Mouse (Mus musculus): ENCODE measurements around the gene Wdr20rt. TPM values are rescaled to one million over a fixed set of nuclear protein-coding genes. Genes with fewer than 3 reads are reported as not detected.

Gene Wdr20rt
- polyA plus RNA-seq (2017; shearing (Covaris generic)) = not detected

DNA sequence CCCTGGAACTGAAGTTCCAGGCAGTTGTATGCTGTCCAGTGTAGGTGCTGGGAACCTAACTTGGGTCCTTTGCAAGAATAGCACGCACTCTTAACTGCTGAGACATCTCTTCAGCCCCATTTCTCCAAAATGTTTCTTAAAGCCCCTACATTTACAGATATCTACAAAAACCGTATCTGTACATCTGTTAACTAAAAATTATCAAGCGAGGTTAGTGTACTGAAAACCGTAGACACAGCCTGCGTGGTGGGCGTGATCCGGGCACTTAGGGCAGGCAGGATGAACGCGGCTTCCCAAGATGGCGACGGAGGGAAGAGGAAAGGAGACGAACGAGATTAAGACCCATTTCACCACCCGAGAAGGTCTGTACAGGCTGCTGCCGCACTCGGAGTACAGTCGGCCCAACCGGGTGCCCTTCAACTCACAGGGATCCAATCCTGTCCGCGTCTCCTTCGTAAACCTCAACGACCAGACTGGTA is at the start of gene Wdr20rt:
Gene Wdr20rt (plus strand): TSS at position 51 of the 479 bp plus-strand sequence.

Other genes with a start within 250 kb of the Wdr20rt start
- 98.4 TPM for gene Prpf39, start 189.2 kb upstream of the Wdr20rt start, polyA plus RNA-seq (2017; shearing (Covaris generic))
- 254 TPM for gene Fkbp3, start 151.5 kb upstream of the Wdr20rt start, polyA plus RNA-seq (2017; shearing (Covaris generic))
- 11.2 TPM for gene Fancm, start 149.9 kb upstream of the Wdr20rt start, polyA plus RNA-seq (2017; shearing (Covaris generic))
- 2.2 TPM for gene Mis18bp1, start 52.9 kb upstream of the Wdr20rt start, polyA plus RNA-seq (2017; shearing (Covaris generic))

Data from CD4-positive, CD25-positive, alpha-beta regulatory T cell (primary cell).